Mouse (Mus musculus) WW6 (cell line): Measurements from ENCODE around the gene Zfp941.

Experiments used
- DNase-seq: peaks from one replicate; pipeline ENCODE4 v3.0.0-alpha.2; 2013; ENCODE audit warnings: low read depth, low spot score

The Zfp941 gene

GRCm38 (mm10) chr7:140840750-140841735 is 19.1 kb upstream of the Zfp941 start:
- DNase-seq = no peak

GRCm38 (mm10) chr7:140839556-140839955 is 17.6 kb upstream of the Zfp941 start:
- no peak for DNase-seq

GRCm38 (mm10) chr7:140836243-140837115 is 14.5 kb upstream of the Zfp941 start:
- no peak for DNase-seq

GRCm38 (mm10) chr7:140835758-140836087 is 13.7 kb upstream of the Zfp941 start:
- no peak for DNase-seq

- no peak for DNase-seq
Observed at GRCm38 (mm10) chr7:140834968-140835757, 13.2 kb upstream of the Zfp941 start, which contains the start of gene Urah. TSS of gene Urah (plus strand) at chr7:140835018.

- no peak for DNase-seq
Observed at GRCm38 (mm10) chr7:140833341-140833740, 11.4 kb upstream of the Zfp941 start.

GRCm38 (mm10) chr7:140831447-140831846 is 9.5 kb upstream of the Zfp941 start:
- DNase-seq = no peak

GRCm38 (mm10) chr7:140828171-140828881 is 6.3 kb upstream of the Zfp941 start:
- no peak for DNase-seq

- no peak for DNase-seq
Observed at GRCm38 (mm10) chr7:140822731-140823130, 753 bp upstream of the Zfp941 start.

GRCm38 (mm10) chr7:140821305-140821652 is 699 bp downstream of the Zfp941 start:
- no peak for DNase-seq

GRCm38 (mm10) chr7:140820173-140820572 is 1.8 kb downstream of the Zfp941 start:
- DNase-seq = no peak

GRCm38 (mm10) chr7:140812850-140813249 is 9.1 kb downstream of the Zfp941 start:
- no peak for DNase-seq

- no peak for DNase-seq
Observed at GRCm38 (mm10) chr7:140811714-140812113, 10.3 kb downstream of the Zfp941 start.

- no peak for DNase-seq
Observed at GRCm38 (mm10) chr7:140810496-140810895, 11.5 kb downstream of the Zfp941 start.

- DNase-seq = no peak
Observed at GRCm38 (mm10) chr7:140805704-140806103, 16.3 kb downstream of the Zfp941 start.

GRCm38 (mm10) chr7:140802629-140803028 is 19.3 kb downstream of the Zfp941 start:
- DNase-seq = no peak

GRCm38 (mm10) chr7:140798212-140798611 is 23.8 kb downstream of the Zfp941 start:
- DNase-seq = no peak

- no peak for DNase-seq
Observed at GRCm38 (mm10) chr7:140797619-140798018, 24.4 kb downstream of the Zfp941 start.

- no peak for DNase-seq
Observed at GRCm38 (mm10) chr7:140793541-140793940, 28.4 kb downstream of the Zfp941 start.

- no peak for DNase-seq
Observed at GRCm38 (mm10) chr7:140788053-140788435, 33.9 kb downstream of the Zfp941 start.
